Mouse (Mus musculus): ENCODE results near the gene Hal. TPM values are rescaled to one million over a fixed set of nuclear protein-coding genes. Genes with fewer than 3 reads are reported as not detected.
A peak's percentile ranks its signal among the peaks of the same experiment; 100 is the strongest.

Gene Hal
- total and polyA plus RNA-seq, 3 experiments: 0.03 to 0.12 TPM; not detected in 1

GRCm38 (mm10) chr10:93442183-93442582 lies 46.4 kb upstream of the Hal start:
- H3K4me1 ChIP-seq (ENCODE audit: control insufficient read depth in 1 of 2, insufficient read depth in 2 of 2, low read length in 2 of 2): peaks cover 11 to 26% of the 10 kb centered on the region in 2 experiments
- no peaks in the 10 kb centered on the region for H3K79me2 ChIP-seq (ENCODE audit: control insufficient read depth, insufficient read depth, low read length, poor library complexity)
- TF ChIP-seq ZMIZ1 (IDR thresholded peaks at IDR 0.05; ENCODE audit: low read depth, low read length): no peak
- TF ChIP-seq CTCF (IDR thresholded peaks at IDR 0.05 in 2 of 3, conservative IDR thresholded peaks at IDR 0.05 in 1 of 3; ENCODE audit: control insufficient read depth in 1 of 3, insufficient read depth in 1 of 3, low read depth in 2 of 3, low read length in 3 of 3, poor library complexity in 1 of 3, severe bottlenecking in 1 of 3): no peak
- no peak for TF ChIP-seq MAFK (IDR thresholded peaks at IDR 0.05; ENCODE audit: borderline replicate concordance, low read depth, low read length)
- no peak for TF ChIP-seq TBP (IDR thresholded peaks at IDR 0.05; ENCODE audit: low read depth, low read length)
- no peak for TF ChIP-seq CHD1 (IDR thresholded peaks at IDR 0.05; ENCODE audit: low read depth, low read length)
- TF ChIP-seq USF2 (IDR thresholded peaks at IDR 0.05; ENCODE audit: borderline replicate concordance in 1 of 2, insufficient read depth in 1 of 2, low read depth in 1 of 2, low read length in 2 of 2): no peak
- TF ChIP-seq POLR2AphosphoS5 (IDR thresholded peaks at IDR 0.05; ENCODE audit: borderline replicate concordance, low read depth, low read length): no peak
- TF ChIP-seq POLR2A (IDR thresholded peaks at IDR 0.05; ENCODE audit: control insufficient read depth in 1 of 2, insufficient read depth in 1 of 2, low read depth in 1 of 2, low read length in 2 of 2, poor library complexity in 1 of 2): no peak
- no peak for TF ChIP-seq UBTF (IDR thresholded peaks at IDR 0.05; ENCODE audit: borderline replicate concordance, insufficient read depth, low read depth, low read length)
- TF ChIP-seq NELFE (IDR thresholded peaks at IDR 0.05; ENCODE audit: low read depth, low read length): no peak
- TF ChIP-seq USF1 (IDR thresholded peaks at IDR 0.05; ENCODE audit: low read depth, low read length): no peak
- no peak for TF ChIP-seq HCFC1 (IDR thresholded peaks at IDR 0.05; ENCODE audit: low read depth, low read length)
- no peak for TF ChIP-seq ZNF384 (IDR thresholded peaks at IDR 0.05; ENCODE audit: low read depth, low read length)
- TF ChIP-seq RCOR1 (IDR thresholded peaks at IDR 0.05; ENCODE audit: low read depth, low read length): no peak
- no peak for TF ChIP-seq TCF12 (IDR thresholded peaks at IDR 0.05; ENCODE audit: low read depth, low read length)
- no peak for TF ChIP-seq MYB (IDR thresholded peaks at IDR 0.05; ENCODE audit: low read depth, low read length)
- TF ChIP-seq SMC3 (IDR thresholded peaks at IDR 0.05; ENCODE audit: low read depth, low read length): no peak
- no peak for TF ChIP-seq MAX (IDR thresholded peaks at IDR 0.05; ENCODE audit: low read length)
- TF ChIP-seq BHLHE40 (IDR thresholded peaks at IDR 0.05; ENCODE audit: borderline replicate concordance, low read depth, low read length): no peak
- H3K27ac ChIP-seq (ENCODE audit: control insufficient read depth, low read depth, low read length): no peak overlapping the region
- peaks cover 0 to 23% of the 10 kb centered on the region in 2 experiments; a peak in 2 of 4 replicates for H3K36me3 ChIP-seq (ENCODE audit: control insufficient read depth in 1 of 2, insufficient read depth in 2 of 2, low read length in 2 of 2)
- no peaks in the 10 kb centered on the region for H3K9me3 ChIP-seq (replicated peaks; ENCODE audit: insufficient read depth, low read length)
- DNase-seq (ENCODE audit: low read depth, low spot score): no peak
- no peaks in the 10 kb centered on the region for H3K27me3 ChIP-seq (ENCODE audit: control insufficient read depth in 1 of 2, insufficient read depth in 2 of 2, low read length in 2 of 2)
- no peak overlapping the region for H3K9ac ChIP-seq (ENCODE audit: control insufficient read depth, low read depth, low read length, poor library complexity, severe bottlenecking)
- H3K4me3 ChIP-seq (ENCODE audit: control insufficient read depth in 1 of 2, insufficient read depth in 1 of 2, low read depth in 2 of 2, low read length in 2 of 2): no peak overlapping the region

- peak; percentile 60 for DNase-seq (ENCODE audit: low read depth, low spot score)
- Histone ChIP-seq H3K4me3 (ENCODE audit: control insufficient read depth in 1 of 2, insufficient read depth in 1 of 2, low read depth in 2 of 2, low read length in 2 of 2) (peak overlapping the region in 1 of 2 experiments; percentile 41; a peak in 2 of 4 replicates), H3K27ac (ENCODE audit: control insufficient read depth, low read depth, low read length) (peak overlapping the region; percentile 49), H3K79me2 (ENCODE audit: control insufficient read depth, insufficient read depth, low read length, poor library complexity) (no peaks in the 10 kb centered on the region), H3K27me3 (ENCODE audit: control insufficient read depth in 1 of 2, insufficient read depth in 2 of 2, low read length in 2 of 2) (no peaks in the 10 kb centered on the region), H3K9me3 (replicated peaks; ENCODE audit: insufficient read depth, low read length) (no peaks in the 10 kb centered on the region), H3K36me3 (ENCODE audit: control insufficient read depth in 1 of 2, insufficient read depth in 2 of 2, low read length in 2 of 2) (peaks cover 0 to 19% of the 10 kb centered on the region in 2 experiments; a peak in 2 of 4 replicates), H3K9ac (ENCODE audit: control insufficient read depth, low read depth, low read length, poor library complexity, severe bottlenecking) (peak overlapping the region; percentile 54), H3K4me1 (ENCODE audit: control insufficient read depth in 1 of 2, insufficient read depth in 2 of 2, low read length in 2 of 2) (peaks cover 12 to 25% of the 10 kb centered on the region in 2 experiments)
- TF ChIP-seq CHD1 (IDR thresholded peaks at IDR 0.05; ENCODE audit: low read depth, low read length): no peak
- no peak for TF ChIP-seq MAFK (IDR thresholded peaks at IDR 0.05; ENCODE audit: borderline replicate concordance, low read depth, low read length)
- TF ChIP-seq USF1 (IDR thresholded peaks at IDR 0.05; ENCODE audit: low read depth, low read length): no peak
- no peak for TF ChIP-seq POLR2AphosphoS2 (IDR thresholded peaks at IDR 0.05; ENCODE audit: low read length)
- no peak for TF ChIP-seq HCFC1 (IDR thresholded peaks at IDR 0.05; ENCODE audit: low read depth, low read length)
- peak; percentile 68 for TF ChIP-seq ZNF384 (IDR thresholded peaks at IDR 0.05; ENCODE audit: low read depth, low read length)
These were observed 44.2 kb upstream of the Hal start for GRCm38 (mm10) chr10:93444407-93444806.

Measured in MEL (cell line).